Mouse (Mus musculus) intestine, embryonic 16.5 days (tissue): ENCODE results near the gene Tcl1. TPM values are rescaled to one million over a fixed set of nuclear protein-coding genes. Genes with fewer than 3 reads are reported as not detected.

ENCODE experiments used
- ATAC-seq: fragments of 200-750 bp; cut with Nextera tagmentation; 2 replicates; pipeline ENCODE4 v1.8.0; 2017; ENCODE audit warnings: moderate TSS enrichment, moderate library complexity
- H3K27ac ChIP-seq: fragments of 300-500 bp; sonication (generic); 2 replicates; pipeline ENCODE4 v1.5.1; 2014; ENCODE audit warnings: mild to moderate bottlenecking, low read length
- H3K27me3 ChIP-seq: fragments of 300-500 bp; sonication (generic); replicated peaks from 2 replicates; pipeline ENCODE4 v1.6.1; 2014; ENCODE audit warnings: low read length, control low read depth, mixed read lengths; ENCODE audit not compliant: control insufficient read depth, insufficient read depth
- H3K36me3 ChIP-seq: fragments of 300-500 bp; sonication (generic); 2 replicates; pipeline ENCODE4 v1.6.1; 2014; ENCODE audit warnings: low read length, control low read depth; ENCODE audit not compliant: control insufficient read depth, insufficient read depth
- H3K4me1 ChIP-seq: fragments of 300-500 bp; sonication (generic); 2 replicates; pipeline ENCODE4 v1.6.1; 2014; ENCODE audit warnings: low read length, control low read depth, mixed read lengths; ENCODE audit not compliant: control insufficient read depth, insufficient read depth
- H3K4me2 ChIP-seq: fragments of 300-500 bp; sonication (generic); 2 replicates; pipeline ENCODE4 v1.6.1; 2014; ENCODE audit warnings: low read depth, low read length, control low read depth
- H3K4me3 ChIP-seq: fragments of 300-500 bp; sonication (generic); 2 replicates; pipeline ENCODE4 v1.5.1; 2014; ENCODE audit warnings: mild to moderate bottlenecking, low read length
- H3K9ac ChIP-seq: fragments of 300-500 bp; sonication (generic); 2 replicates; pipeline ENCODE4 v1.6.1; 2014; ENCODE audit warnings: low read depth, low read length
- H3K9me3 ChIP-seq: fragments of 300-500 bp; sonication (generic); 2 replicates; pipeline ENCODE4 v1.6.1; 2016; ENCODE audit warnings: low read length, control low read depth; ENCODE audit not compliant: control insufficient read depth
- WGBS: fragments of 180-500 bp; shearing (Covaris S2); extraction: QIAGEN DNeasy Blood & Tissue Kit; methylation state at CpG from one replicate; pipeline ENCODE4 v1.1.7; 2014; 5-methylcytosine and 5-hydroxymethylcytosine counted together
- polyA plus RNA-seq: library from polyadenylated mRNA; unstranded; fragments of >200 nt; fragmentation: Nextera tagmentation; extraction: Ambion mirVana; gene quantifications from 2 replicates; pipeline ENCODE4 v1.2.1, GENCODE M21; 2015

Tcl1 gene
- polyA plus RNA-seq: not detected in 2 replicates

- Histone ChIP-seq H3K9me3 (no peaks in the 10 kb centered on the region), H3K27ac (no peak within 1 kb of the TSS), H3K4me2 (no peak within 1 kb of the TSS), H3K36me3 (no peaks in the 10 kb centered on the region), H3K9ac (no peak within 1 kb of the TSS), H3K4me1 (no peaks in the 10 kb centered on the region), H3K27me3 (no peaks in the 10 kb centered on the region), H3K4me3 (no peak within 1 kb of the TSS)
- 88% methylated on average over 22 of the region's 22 CpGs for WGBS
- no peak for ATAC-seq
Observed at GRCm38 (mm10) chr12:105222601-105223319, at the start of gene Tcl1. Gene Tcl1, minus strand, starts transcription at chr12:105222793.

GRCm38 (mm10) chr12:105271016-105271965 is 48.7 kb upstream of the Tcl1 start:
- ATAC-seq: no peak
- Histone ChIP-seq H3K4me3 (no peak overlapping the region), H3K4me2 (no peak overlapping the region), H3K9me3 (no peaks in the 10 kb centered on the region), H3K27ac (no peak overlapping the region), H3K9ac (no peak overlapping the region), H3K36me3 (no peaks in the 10 kb centered on the region), H3K4me1 (no peaks in the 10 kb centered on the region), H3K27me3 (no peaks in the 10 kb centered on the region)
- WGBS: 53% methylated on average over 17 of the region's 17 CpGs

- Histone ChIP-seq H3K9ac (no peak overlapping the region), H3K36me3 (no peaks in the 10 kb centered on the region), H3K4me1 (no peaks in the 10 kb centered on the region), H3K27ac (no peak overlapping the region), H3K4me3 (no peak overlapping the region), H3K4me2 (no peak overlapping the region), H3K27me3 (no peaks in the 10 kb centered on the region), H3K9me3 (no peaks in the 10 kb centered on the region)
- 76% methylated on average over 5 of the region's 5 CpGs for WGBS
- ATAC-seq: no peak
Observed at GRCm38 (mm10) chr12:105267076-105267475, 44.5 kb upstream of the Tcl1 start.

GRCm38 (mm10) chr12:105266096-105266495 is 43.5 kb upstream of the Tcl1 start:
- 7% methylated on average over 3 of the region's 3 CpGs for WGBS
- Histone ChIP-seq H3K9me3 (no peaks in the 10 kb centered on the region), H3K27me3 (no peaks in the 10 kb centered on the region), H3K4me3 (no peak overlapping the region), H3K4me1 (no peaks in the 10 kb centered on the region), H3K36me3 (no peaks in the 10 kb centered on the region), H3K4me2 (no peak overlapping the region), H3K27ac (no peak overlapping the region), H3K9ac (no peak overlapping the region)
- ATAC-seq: no peak

GRCm38 (mm10) chr12:105259221-105259620 is 36.6 kb upstream of the Tcl1 start:
- 26% methylated on average over 4 of the region's 4 CpGs for WGBS
- Histone ChIP-seq H3K4me3 (no peak overlapping the region), H3K4me2 (no peak overlapping the region), H3K9me3 (no peaks in the 10 kb centered on the region), H3K4me1 (no peaks in the 10 kb centered on the region), H3K27ac (no peak overlapping the region), H3K36me3 (no peaks in the 10 kb centered on the region), H3K27me3 (no peaks in the 10 kb centered on the region), H3K9ac (no peak overlapping the region)
- ATAC-seq: no peak

GRCm38 (mm10) chr12:105258787-105259186 is 36.2 kb upstream of the Tcl1 start:
- Histone ChIP-seq H3K4me3 (no peak overlapping the region), H3K9me3 (no peaks in the 10 kb centered on the region), H3K9ac (no peak overlapping the region), H3K27ac (no peak overlapping the region), H3K27me3 (no peaks in the 10 kb centered on the region), H3K36me3 (no peaks in the 10 kb centered on the region), H3K4me2 (no peak overlapping the region), H3K4me1 (no peaks in the 10 kb centered on the region)
- 10% methylated on average over 9 of the region's 9 CpGs for WGBS
- ATAC-seq: no peak

GRCm38 (mm10) chr12:105253796-105254195 is 31.2 kb upstream of the Tcl1 start:
- H3K27ac ChIP-seq: no peak overlapping the region
- H3K9me3 ChIP-seq: no peaks in the 10 kb centered on the region
- no peak for ATAC-seq
- no peak overlapping the region for H3K9ac ChIP-seq
- H3K4me1 ChIP-seq: peaks cover 3% of the 10 kb centered on the region; the same call in 1 of the 2 replicates
- no peak overlapping the region for H3K4me3 ChIP-seq
- H3K27me3 ChIP-seq: no peaks in the 10 kb centered on the region
- no peak overlapping the region for H3K4me2 ChIP-seq
- 89% methylated on average over 3 of the region's 3 CpGs for WGBS
- no peaks in the 10 kb centered on the region for H3K36me3 ChIP-seq

- no peaks in the 10 kb centered on the region for H3K36me3 ChIP-seq
- H3K9me3 ChIP-seq: no peaks in the 10 kb centered on the region
- peak overlapping the region; percentile 32 for H3K4me2 ChIP-seq
- no peaks in the 10 kb centered on the region for H3K27me3 ChIP-seq
- peaks cover 7% of the 10 kb centered on the region for H3K4me1 ChIP-seq
- peak; percentile 56 for ATAC-seq
- 2% methylated on average over 9 of the region's 9 CpGs for WGBS
- no peak overlapping the region for H3K9ac ChIP-seq
- H3K4me3 ChIP-seq: no peak overlapping the region
- no peak overlapping the region for H3K27ac ChIP-seq
Observed at GRCm38 (mm10) chr12:105248763-105249233, 26.2 kb upstream of the Tcl1 start.

- no peak for ATAC-seq
Observed at GRCm38 (mm10) chr12:105239060-105239459, 16.5 kb upstream of the Tcl1 start.

More at GRCm38 (mm10) chr12:105239060-105239459, 16.5 kb upstream of the Tcl1 start:
- Histone ChIP-seq H3K27me3 (no peaks in the 10 kb centered on the region), H3K27ac (no peak overlapping the region), H3K4me3 (no peak overlapping the region), H3K4me1 (no peaks in the 10 kb centered on the region), H3K9ac (no peak overlapping the region), H3K9me3 (no peaks in the 10 kb centered on the region), H3K36me3 (no peaks in the 10 kb centered on the region), H3K4me2 (no peak overlapping the region)
- 85% methylated on average over 9 of the region's 9 CpGs for WGBS
